Mouse (Mus musculus) heart, adult 2 months (tissue): ENCODE data around the gene Napsa.

ENCODE experiments used
- CTCF ChIP-seq: fragments of 200-600 bp; IDR thresholded peaks from 2 replicates; pipeline ENCODE4 v1.8.1; 2022; ENCODE audit warnings: antibody characterized with exemption, mild to moderate bottlenecking, moderate library complexity
- EP300 ChIP-seq: fragments of 200-500 bp; IDR thresholded peaks from 2 replicates; pipeline ENCODE4 v1.6.1; 2011; ENCODE audit warnings: low read depth, low read length, control low read depth; ENCODE audit not compliant: insufficient read depth
- POLR2A ChIP-seq: fragments of 200-500 bp; IDR thresholded peaks from 2 replicates; pipeline ENCODE4 v1.6.1; 2011; ENCODE audit warnings: mild to moderate bottlenecking, low read depth, low read length, control low read depth; ENCODE audit not compliant: insufficient read depth

GRCm38 (mm10) chr7:44563284-44563683, 8.9 kb upstream of the Napsa start:
- TF ChIP-seq CTCF (no peak), POLR2A (no peak), EP300 (no peak)
